Mouse (Mus musculus) kidney, postnatal 0 days (tissue): Measurements from ENCODE around the gene Epp13. TPM values are rescaled to one million over a fixed set of nuclear protein-coding genes. Genes with fewer than 3 reads are reported as not detected.
A peak's percentile ranks its signal among the peaks of the same experiment; 100 is the strongest.

Source experiments
- ATAC-seq: fragments of 200-750 bp; cut with Nextera tagmentation; replicated peaks from 2 replicates; pipeline ENCODE4 v1.8.0; 2017; ENCODE audit warnings: low read depth, moderate number of reproducible peaks, moderate TSS enrichment, moderate library complexity; ENCODE audit not compliant: low FRiP score
- DNase-seq: peaks from one replicate; pipeline ENCODE4 v3.0.0-alpha.2; 2016; ENCODE audit warnings: low spot score
- H3K27ac ChIP-seq: fragments of 300-500 bp; sonication (generic); 2 replicates; pipeline ENCODE4 v1.5.1; 2014; ENCODE audit warnings: mild to moderate bottlenecking
- H3K27me3 ChIP-seq: fragments of 300-500 bp; sonication (generic); 2 replicates; pipeline ENCODE4 v1.6.1; 2014; ENCODE audit warnings: low read length, mixed read lengths; ENCODE audit not compliant: insufficient read depth
- H3K36me3 ChIP-seq: fragments of 300-500 bp; sonication (generic); 2 replicates; pipeline ENCODE4 v1.6.1; 2014; ENCODE audit warnings: low read length, mixed read lengths; ENCODE audit not compliant: insufficient read depth
- H3K4me1 ChIP-seq: fragments of 300-500 bp; sonication (generic); replicated peaks from 2 replicates; pipeline ENCODE4 v1.6.1; 2014; ENCODE audit warnings: antibody characterized with exemption, low read length, mixed read lengths; ENCODE audit not compliant: insufficient read depth
- H3K4me2 ChIP-seq: fragments of 300-500 bp; sonication (generic); 2 replicates; pipeline ENCODE4 v1.6.1; 2014; ENCODE audit warnings: mild to moderate bottlenecking, low read length, moderate library complexity, mixed read lengths
- H3K4me3 ChIP-seq: fragments of 300-500 bp; sonication (generic); replicated peaks from 2 replicates; pipeline ENCODE4 v1.5.1; 2014; ENCODE audit warnings: low read depth, low read length
- H3K9ac ChIP-seq: fragments of 300-500 bp; sonication (generic); 2 replicates; pipeline ENCODE4 v1.6.1; 2014; ENCODE audit warnings: low read depth, low read length
- H3K9me3 ChIP-seq: fragments of 300-500 bp; sonication (generic); replicated peaks from 2 replicates; pipeline ENCODE4 v1.6.1; 2016; ENCODE audit warnings: low read length, inconsistent platforms, mixed read lengths
- CTCF ChIP-seq: IDR thresholded peaks from 2 replicates; pipeline ENCODE4 v1.5.1; 2016; ENCODE audit warnings: antibody characterized with exemption, low read depth, mild to moderate bottlenecking, moderate library complexity
- WGBS: fragments of 180-500 bp; shearing (Covaris S2); extraction: QIAGEN DNeasy Blood & Tissue Kit; methylation state at CpG from one replicate; pipeline ENCODE4 v1.1.7; 2014; 5-methylcytosine and 5-hydroxymethylcytosine counted together
- polyA plus RNA-seq: library from polyadenylated mRNA; unstranded; fragments of >200 nt; fragmentation: Nextera tagmentation; extraction: Ambion mirVana; gene quantifications from 2 replicates; pipeline ENCODE4 v1.2.1, GENCODE M21; 2015

The Epp13 gene
- polyA plus RNA-seq, 1 experiment from 2014 or later: not detected

GRCm38 (mm10) chr7:6262120-6262519 is 9.6 kb downstream of the Epp13 start:
- no peak for TF ChIP-seq CTCF
- Histone ChIP-seq H3K4me1 (no peaks in the 10 kb centered on the region), H3K4me3 (no peak overlapping the region), H3K9ac (no peak overlapping the region), H3K9me3 (no peaks in the 10 kb centered on the region), H3K27ac (no peak overlapping the region), H3K4me2 (no peak overlapping the region), H3K27me3 (no peaks in the 10 kb centered on the region), H3K36me3 (no peaks in the 10 kb centered on the region)
- ATAC-seq: no peak
- no peak for DNase-seq
- WGBS: 85% methylated on average over 3 of the region's 3 CpGs

- no peaks in the 10 kb centered on the region for H3K27me3 ChIP-seq
- no peak overlapping the region for H3K4me3 ChIP-seq
- H3K4me2 ChIP-seq: no peak overlapping the region
- no peaks in the 10 kb centered on the region for H3K4me1 ChIP-seq
- H3K9ac ChIP-seq: no peak overlapping the region
- WGBS: 75% methylated on average over 4 of the region's 4 CpGs
- H3K36me3 ChIP-seq: no peaks in the 10 kb centered on the region
- no peak for TF ChIP-seq CTCF
- H3K9me3 ChIP-seq: no peaks in the 10 kb centered on the region
- ATAC-seq (no peak), DNase-seq (no peak)
- no peak overlapping the region for H3K27ac ChIP-seq
These were observed 10.5 kb downstream of the Epp13 start for GRCm38 (mm10) chr7:6262984-6263383.

GRCm38 (mm10) chr7:6265695-6266094 is 13.2 kb downstream of the Epp13 start:
- Histone ChIP-seq H3K4me3 (no peak overlapping the region), H3K9me3 (no peaks in the 10 kb centered on the region), H3K4me1 (no peaks in the 10 kb centered on the region), H3K27me3 (no peaks in the 10 kb centered on the region), H3K4me2 (no peak overlapping the region), H3K9ac (no peak overlapping the region), H3K36me3 (no peaks in the 10 kb centered on the region), H3K27ac (no peak overlapping the region)
- ATAC-seq: no peak
- DNase-seq: peak; percentile 21
- WGBS: 73% methylated on average over 8 of the region's 8 CpGs
- peak; percentile 61 for TF ChIP-seq CTCF

- ATAC-seq (no peak), DNase-seq (no peak)
- no peaks in the 10 kb centered on the region for H3K9me3 ChIP-seq
- H3K4me1 ChIP-seq: no peaks in the 10 kb centered on the region
- no peak overlapping the region for H3K27ac ChIP-seq
- no peak overlapping the region for H3K4me2 ChIP-seq
- WGBS: 36% methylated on average over 3 of the region's 3 CpGs
- no peak for TF ChIP-seq CTCF
- H3K4me3 ChIP-seq: no peak overlapping the region
- no peaks in the 10 kb centered on the region for H3K27me3 ChIP-seq
- no peaks in the 10 kb centered on the region for H3K36me3 ChIP-seq
- H3K9ac ChIP-seq: no peak overlapping the region
These were observed 25.4 kb downstream of the Epp13 start for GRCm38 (mm10) chr7:6277906-6278305.

GRCm38 (mm10) chr7:6282749-6283148 is 30.2 kb downstream of the Epp13 start:
- Histone ChIP-seq H3K9ac (no peak overlapping the region), H3K27ac (no peak overlapping the region)
- no peak for ATAC-seq

GRCm38 (mm10) chr7:6283451-6284075 is 31.1 kb downstream of the Epp13 start:
- WGBS: under 1% methylated on average over 23 of the region's 23 CpGs

More at GRCm38 (mm10) chr7:6282749-6283148, 30.2 kb downstream of the Epp13 start:
- peak; percentile 78 for TF ChIP-seq CTCF
- Histone ChIP-seq H3K4me2 (peak overlapping the region; percentile 73), H3K4me3 (peak overlapping the region; percentile 55), H3K36me3 (no peaks in the 10 kb centered on the region), H3K27me3 (no peaks in the 10 kb centered on the region), H3K4me1 (peaks cover 5% of the 10 kb centered on the region; the same call in 1 of the 2 replicates), H3K9me3 (no peaks in the 10 kb centered on the region)
- DNase-seq: peak; percentile 90
- 3% methylated on average over 1 of the region's 1 CpGs for WGBS

More at GRCm38 (mm10) chr7:6283451-6284075, 31.1 kb downstream of the Epp13 start:
- H3K36me3 ChIP-seq: no peaks in the 10 kb centered on the region
- peaks cover 5% of the 10 kb centered on the region; the same call in 1 of the 2 replicates for H3K4me1 ChIP-seq
- H3K27me3 ChIP-seq: no peaks in the 10 kb centered on the region
- H3K4me3 ChIP-seq: peak overlapping the region; percentile 55
- peak; percentile 91 for DNase-seq
- H3K27ac ChIP-seq: peak overlapping the region; percentile 81
- no peaks in the 10 kb centered on the region for H3K9me3 ChIP-seq
- peak; percentile 43 for TF ChIP-seq CTCF
- peak overlapping the region; percentile 73 for H3K4me2 ChIP-seq
- H3K9ac ChIP-seq: peak overlapping the region; percentile 61
- ATAC-seq: peak; percentile 66
